Mouse (Mus musculus): Measurements from ENCODE around the gene Erc2. TPM values are rescaled to one million over a fixed set of nuclear protein-coding genes. Genes with fewer than 3 reads are reported as not detected.
A peak's percentile ranks its signal among the peaks of the same experiment; 100 is the strongest.

Erc2 gene
- total RNA-seq, 2 experiments from 2014 or later = 4.7 to 10.2 TPM

GRCm38 (mm10) chr14:28443254-28443944 is 821.2 kb downstream of the Erc2 start:
- DNase-seq = no peak

- no peak for DNase-seq
Observed at GRCm38 (mm10) chr14:28445737-28446136, 823.5 kb downstream of the Erc2 start.

GRCm38 (mm10) chr14:28451771-28452170 is 829.5 kb downstream of the Erc2 start:
- DNase-seq = no peak

- DNase-seq = peak; percentile 71 to 73
Observed at GRCm38 (mm10) chr14:28456372-28457076, 834.3 kb downstream of the Erc2 start.

GRCm38 (mm10) chr14:28457428-28457827 is 835.2 kb downstream of the Erc2 start:
- DNase-seq = no peak

GRCm38 (mm10) chr14:28467956-28468355 is 845.7 kb downstream of the Erc2 start:
- DNase-seq = no peak

- no peak for DNase-seq
Observed at GRCm38 (mm10) chr14:28469696-28470095, 847.5 kb downstream of the Erc2 start.

GRCm38 (mm10) chr14:28470212-28470611 is 848.0 kb downstream of the Erc2 start:
- DNase-seq = no peak

GRCm38 (mm10) chr14:28475012-28475411 is 852.8 kb downstream of the Erc2 start:
- DNase-seq = no peak

GRCm38 (mm10) chr14:28475421-28475820 is 853.2 kb downstream of the Erc2 start:
- DNase-seq = no peak

- DNase-seq = no peak
Observed at GRCm38 (mm10) chr14:28476746-28477145, 854.5 kb downstream of the Erc2 start.

- DNase-seq = peak; percentile 4 to 37
Observed at GRCm38 (mm10) chr14:28480866-28481265, 858.6 kb downstream of the Erc2 start.

- DNase-seq = no peak
Observed at GRCm38 (mm10) chr14:28493806-28494205, 871.6 kb downstream of the Erc2 start.

GRCm38 (mm10) chr14:28494273-28494672 is 872.0 kb downstream of the Erc2 start:
- DNase-seq = no peak

- peak in 1 of 2 experiments; percentile 30 for DNase-seq
Observed at GRCm38 (mm10) chr14:28501216-28501878, 879.1 kb downstream of the Erc2 start.

- DNase-seq = no peak
Observed at GRCm38 (mm10) chr14:28503276-28503675, 881.0 kb downstream of the Erc2 start.

GRCm38 (mm10) chr14:28504101-28505050 is 882.1 kb downstream of the Erc2 start, which contains the start of gene Wnt5a:
Gene Wnt5a (plus strand): TSS chr14:28504750.
- peak; percentile 62 to 76 for DNase-seq

GRCm38 (mm10) chr14:28505051-28505585 is 882.9 kb downstream of the Erc2 start:
- DNase-seq = peak; percentile 63 to 64

GRCm38 (mm10) chr14:28505586-28506375 is 883.6 kb downstream of the Erc2 start:
- DNase-seq = peak; percentile 58 to 72

- DNase-seq = peak; percentile 72 to 82
Observed at GRCm38 (mm10) chr14:28506376-28506831, 884.2 kb downstream of the Erc2 start.
